Mouse (Mus musculus) cortical plate, adult 2 months (tissue): Measurements from ENCODE around the gene Hbb-y.

Source experiments
- CTCF ChIP-seq: fragments of 200-500 bp; IDR thresholded peaks from 2 replicates; pipeline ENCODE4 v1.5.1; 2011; ENCODE audit warnings: mild to moderate bottlenecking, control low read depth, low read length; ENCODE audit not compliant: insufficient read depth; ENCODE audit errors: extremely low read depth
- POLR2A ChIP-seq: fragments of 200-500 bp; IDR thresholded peaks from 2 replicates; pipeline ENCODE4 v1.6.1; 2011; ENCODE audit warnings: mild to moderate bottlenecking, low read length, control low read depth; ENCODE audit not compliant: insufficient read depth; ENCODE audit errors: extremely low read depth

GRCm38 (mm10) chr7:103812174-103812573, 40.8 kb downstream of the Hbb-y start:
- TF ChIP-seq CTCF (no peak), POLR2A (no peak)
